Mouse (Mus musculus) heart, embryonic 15.5 days (tissue): Measurements from ENCODE around the gene 2900092C05Rik. TPM values are rescaled to one million over a fixed set of nuclear protein-coding genes. Genes with fewer than 3 reads are reported as not detected.

Experiments used
- ATAC-seq: fragments of 200-750 bp; cut with Nextera tagmentation; replicated peaks from 2 replicates; pipeline ENCODE4 v1.8.0; 2017; ENCODE audit warnings: low read depth, moderate TSS enrichment; ENCODE audit not compliant: insufficient number of reproducible peaks, insufficient read depth, low FRiP score
- H3K27ac ChIP-seq: fragments of 300-500 bp; sonication (generic); 2 replicates; pipeline ENCODE4 v1.5.1; 2015; ENCODE audit warnings: mild to moderate bottlenecking, inconsistent platforms
- H3K27me3 ChIP-seq: fragments of 300-500 bp; sonication (generic); 2 replicates; pipeline ENCODE4 v1.6.1; 2015; ENCODE audit warnings: inconsistent platforms
- H3K36me3 ChIP-seq: fragments of 300-500 bp; sonication (generic); 2 replicates; pipeline ENCODE4 v1.6.1; 2015; ENCODE audit warnings: mild to moderate bottlenecking, inconsistent platforms
- H3K4me1 ChIP-seq: fragments of 300-500 bp; sonication (generic); replicated peaks from 2 replicates; pipeline ENCODE4 v1.6.1; 2015; ENCODE audit warnings: inconsistent platforms
- H3K4me2 ChIP-seq: fragments of 300-500 bp; sonication (generic); 2 replicates; pipeline ENCODE4 v1.6.1; 2015; ENCODE audit warnings: inconsistent platforms, mild to moderate bottlenecking, moderate library complexity
- H3K4me3 ChIP-seq: fragments of 300-500 bp; sonication (generic); 2 replicates; pipeline ENCODE4 v1.5.1; 2015; ENCODE audit warnings: mild to moderate bottlenecking, inconsistent platforms
- H3K9ac ChIP-seq: fragments of 300-500 bp; sonication (generic); 2 replicates; pipeline ENCODE4 v1.6.1; 2015; ENCODE audit warnings: mild to moderate bottlenecking, inconsistent platforms
- H3K9me3 ChIP-seq: fragments of 300-500 bp; sonication (generic); replicated peaks from 2 replicates; pipeline ENCODE4 v1.6.1; 2016; ENCODE audit warnings: inconsistent platforms
- WGBS: fragments of 180-500 bp; shearing (Covaris S2); methylation state at CpG from one replicate; pipeline ENCODE4 v1.1.7; 2015; ENCODE audit warnings: mixed read lengths; 5-methylcytosine and 5-hydroxymethylcytosine counted together
- polyA plus RNA-seq: library from polyadenylated mRNA; unstranded; fragments of >200 nt; fragmentation: Nextera tagmentation; extraction: Ambion mirVana; gene quantifications from 2 replicates; pipeline ENCODE4 v1.2.1, GENCODE M21; 2015

Gene 2900092C05Rik
- not detected in 2 replicates for polyA plus RNA-seq

GRCm38 (mm10) chr7:12512217-12512616 lies at the start of gene 2900092C05Rik:
Gene 2900092C05Rik (plus strand): TSS chr7:12512517.
- no peaks in the 10 kb centered on the region for H3K9me3 ChIP-seq
- H3K27me3 ChIP-seq = no peaks in the 10 kb centered on the region
- no peaks in the 10 kb centered on the region for H3K4me1 ChIP-seq
- no peak for ATAC-seq
- no peaks in the 10 kb centered on the region for H3K36me3 ChIP-seq
- no peak within 1 kb of the TSS for H3K4me3 ChIP-seq
- WGBS = 44% methylated on average over 2 of the region's 2 CpGs
- no peak within 1 kb of the TSS for H3K27ac ChIP-seq
- H3K9ac ChIP-seq = no peak within 1 kb of the TSS
- no peak within 1 kb of the TSS for H3K4me2 ChIP-seq

- Histone ChIP-seq H3K27ac (peak within 1 kb of the TSS; percentile 94), H3K4me3 (peak within 1 kb of the TSS; percentile 91), H3K9ac (peak within 1 kb of the TSS; percentile 94), H3K4me1 (peaks cover 6% of the 10 kb centered on the region; the same call in 1 of the 2 replicates), H3K4me2 (peak within 1 kb of the TSS; percentile 63), H3K9me3 (no peaks in the 10 kb centered on the region), H3K36me3 (peaks cover 30% of the 10 kb centered on the region), H3K27me3 (no peaks in the 10 kb centered on the region)
- ATAC-seq = peak; percentile 95
- under 1% methylated on average over 53 of the region's 53 CpGs for WGBS
Measured at GRCm38 (mm10) chr7:12478158-12479008, 33.9 kb upstream of the 2900092C05Rik start, which contains the start of gene Zfp606. Gene Zfp606 (plus strand): TSS chr7:12478293.

GRCm38 (mm10) chr7:12479009-12479346 lies 33.3 kb upstream of the 2900092C05Rik start:
- H3K9me3 ChIP-seq = no peaks in the 10 kb centered on the region
- H3K36me3 ChIP-seq = peaks cover 36% of the 10 kb centered on the region
- peak overlapping the region; percentile 91 for H3K4me3 ChIP-seq
- H3K4me1 ChIP-seq = peaks cover 6% of the 10 kb centered on the region; the same call in 1 of the 2 replicates
- 2% methylated on average over 8 of the region's 8 CpGs for WGBS
- peak overlapping the region; percentile 63 for H3K4me2 ChIP-seq
- no peaks in the 10 kb centered on the region for H3K27me3 ChIP-seq
- peak overlapping the region; percentile 94; the same call in 1 of the 2 replicates for H3K27ac ChIP-seq
- ATAC-seq = no peak
- peak overlapping the region; percentile 94 for H3K9ac ChIP-seq

- H3K9me3 ChIP-seq = no peaks in the 10 kb centered on the region
- 56% methylated on average over 4 of the region's 4 CpGs for WGBS
Measured at GRCm38 (mm10) chr7:12479525-12479924, 32.8 kb upstream of the 2900092C05Rik start.

GRCm38 (mm10) chr7:12483771-12484170 lies 28.5 kb upstream of the 2900092C05Rik start:
- ATAC-seq = no peak
- Histone ChIP-seq H3K4me3 (no peak overlapping the region), H3K4me2 (no peak overlapping the region), H3K36me3 (peaks cover 84% of the 10 kb centered on the region), H3K9ac (no peak overlapping the region), H3K27ac (no peak overlapping the region), H3K9me3 (peaks cover 3% of the 10 kb centered on the region; the same call in 1 of the 2 replicates), H3K4me1 (peaks cover 6% of the 10 kb centered on the region; the same call in 1 of the 2 replicates), H3K27me3 (no peaks in the 10 kb centered on the region)
- 96% methylated on average over 6 of the region's 6 CpGs for WGBS

More at GRCm38 (mm10) chr7:12479525-12479924, 32.8 kb upstream of the 2900092C05Rik start:
- H3K27me3 ChIP-seq = no peaks in the 10 kb centered on the region
- H3K4me1 ChIP-seq = peaks cover 6% of the 10 kb centered on the region; the same call in 1 of the 2 replicates
- peak overlapping the region; percentile 91 for H3K4me3 ChIP-seq
- ATAC-seq = no peak
- H3K9ac ChIP-seq = 0 out of 2 replicates have a peak overlapping the region, but pooled peaks have one; percentile 94
- peaks cover 41% of the 10 kb centered on the region for H3K36me3 ChIP-seq
- H3K4me2 ChIP-seq = peak overlapping the region; percentile 63
- no peak overlapping the region for H3K27ac ChIP-seq

GRCm38 (mm10) chr7:12485956-12486355 lies 26.4 kb upstream of the 2900092C05Rik start:
- peaks cover 18% of the 10 kb centered on the region for H3K9me3 ChIP-seq
- no peak overlapping the region for H3K4me3 ChIP-seq
- H3K4me1 ChIP-seq = no peaks in the 10 kb centered on the region
- 93% methylated on average over 1 of the region's 1 CpGs for WGBS
- H3K27me3 ChIP-seq = no peaks in the 10 kb centered on the region
- ATAC-seq = no peak
- no peak overlapping the region for H3K9ac ChIP-seq
- H3K4me2 ChIP-seq = no peak overlapping the region
- H3K27ac ChIP-seq = no peak overlapping the region
- peaks cover 97% of the 10 kb centered on the region for H3K36me3 ChIP-seq

- Histone ChIP-seq H3K27me3 (no peaks in the 10 kb centered on the region), H3K27ac (no peak overlapping the region), H3K4me2 (no peak overlapping the region), H3K4me3 (no peak overlapping the region), H3K36me3 (peaks cover 97% of the 10 kb centered on the region), H3K9ac (no peak overlapping the region), H3K9me3 (peaks cover 25% of the 10 kb centered on the region), H3K4me1 (no peaks in the 10 kb centered on the region)
- no peak for ATAC-seq
Measured at GRCm38 (mm10) chr7:12486691-12487090, 25.6 kb upstream of the 2900092C05Rik start.

- H3K4me3 ChIP-seq = no peak overlapping the region
- no peak for ATAC-seq
- no peaks in the 10 kb centered on the region for H3K27me3 ChIP-seq
- H3K4me2 ChIP-seq = no peak overlapping the region
- no peak overlapping the region for H3K9ac ChIP-seq
- WGBS = 63% methylated on average over 1 of the region's 1 CpGs
- no peaks in the 10 kb centered on the region for H3K4me1 ChIP-seq
- H3K36me3 ChIP-seq = no peaks in the 10 kb centered on the region
- H3K9me3 ChIP-seq = no peaks in the 10 kb centered on the region
- no peak overlapping the region for H3K27ac ChIP-seq
Measured at GRCm38 (mm10) chr7:12510913-12511312, 1.4 kb upstream of the 2900092C05Rik start.

Other genes with a start within 250 kb of the 2900092C05Rik start
- not detected in 2 replicates for gene Vmn1r81, start 244.2 kb upstream of the 2900092C05Rik start, polyA plus RNA-seq
- gene Vmn1r82, start 212.1 kb upstream of the 2900092C05Rik start, polyA plus RNA-seq = not detected in 2 replicates
- gene Vmn1r83, start 183.0 kb upstream of the 2900092C05Rik start, polyA plus RNA-seq = not detected in 2 replicates
- gene Vmn1r84, start 143.2 kb upstream of the 2900092C05Rik start, polyA plus RNA-seq = not detected in 2 replicates
- gene Zfp551, start 89.8 kb upstream of the 2900092C05Rik start, polyA plus RNA-seq = 2.2 and 2.7 TPM in 2 replicates
- gene Zfp606, start 34.2 kb upstream of the 2900092C05Rik start, polyA plus RNA-seq = 13.6 and 14.2 TPM in 2 replicates
- gene Vmn2r53, start 96.3 kb downstream of the 2900092C05Rik start, polyA plus RNA-seq = 0.03 TPM in 1 of 2 replicates, not detected in the other
- gene Vmn2r54, start 127.8 kb downstream of the 2900092C05Rik start, polyA plus RNA-seq = not detected in 2 replicates
- gene Vmn2r55, start 172.5 kb downstream of the 2900092C05Rik start, polyA plus RNA-seq = not detected in 2 replicates
- gene Vmn2r56, start 222.5 kb downstream of the 2900092C05Rik start, polyA plus RNA-seq = not detected in 2 replicates